Mouse (Mus musculus) midbrain, embryonic 14.5 days (tissue): ENCODE measurements around the gene Sergef. TPM values are rescaled to one million over a fixed set of nuclear protein-coding genes. Genes with fewer than 3 reads are reported as not detected.
"Not testable (repeated sequence)": the region's sequence is repeated elsewhere in the genome, so short reads cannot be mapped to it uniquely, and the experiment has no call there.

Experiments used
- ATAC-seq: fragments of 200-750 bp; cut with Nextera tagmentation; 2 replicates; pipeline ENCODE4 v1.8.0; 2017; ENCODE audit warnings: moderate number of reproducible peaks, moderate library complexity; ENCODE audit not compliant: low FRiP score, low TSS enrichment
- DNase-seq: peaks from one replicate; pipeline ENCODE4 v3.0.0-alpha.2; 2015
- H3K27ac ChIP-seq: fragments of 300-500 bp; sonication (generic); replicated peaks from 2 replicates; pipeline ENCODE4 v1.5.1; 2014; ENCODE audit warnings: mild to moderate bottlenecking, low read depth, low read length, moderate library complexity
- H3K27me3 ChIP-seq: fragments of 300-500 bp; sonication (generic); 2 replicates; pipeline ENCODE4 v1.6.1; 2014; ENCODE audit warnings: low read length, control low read depth, mixed read lengths; ENCODE audit not compliant: control insufficient read depth, insufficient read depth
- H3K36me3 ChIP-seq: fragments of 300-500 bp; sonication (generic); 2 replicates; pipeline ENCODE4 v1.6.1; 2014; ENCODE audit warnings: low read length, control low read depth; ENCODE audit not compliant: control insufficient read depth, insufficient read depth
- H3K4me1 ChIP-seq: fragments of 300-500 bp; sonication (generic); 2 replicates; pipeline ENCODE4 v1.6.1; 2014; ENCODE audit warnings: mild to moderate bottlenecking, antibody characterized with exemption, low read length, control low read depth; ENCODE audit not compliant: control insufficient read depth, insufficient read depth
- H3K4me2 ChIP-seq: fragments of 300-500 bp; sonication (generic); 2 replicates; pipeline ENCODE4 v1.6.1; 2014; ENCODE audit warnings: mild to moderate bottlenecking, low read length, moderate library complexity
- H3K4me3 ChIP-seq: fragments of 300-500 bp; sonication (generic); replicated peaks from 2 replicates; pipeline ENCODE4 v1.5.1; 2014; ENCODE audit warnings: low read depth, low read length
- H3K9ac ChIP-seq: fragments of 300-500 bp; sonication (generic); replicated peaks from 2 replicates; pipeline ENCODE4 v1.6.1; 2014; ENCODE audit warnings: mild to moderate bottlenecking, low read length, moderate library complexity
- H3K9me3 ChIP-seq: fragments of 300-500 bp; sonication (generic); 2 replicates; pipeline ENCODE4 v1.6.1; 2016; ENCODE audit warnings: low read length, control low read depth, mixed read lengths; ENCODE audit not compliant: control insufficient read depth
- WGBS: fragments of 180-500 bp; shearing (Covaris S2); extraction: QIAGEN DNeasy Blood & Tissue Kit; methylation state at CpG from one replicate; pipeline ENCODE4 v1.1.7; 2014; 5-methylcytosine and 5-hydroxymethylcytosine counted together
- polyA plus RNA-seq: library from polyadenylated mRNA; unstranded; fragments of >200 nt; fragmentation: Nextera tagmentation; extraction: Ambion mirVana; gene quantifications from 2 replicates; pipeline ENCODE4 v1.2.1, GENCODE M21; 2014

The Sergef gene
- 31.1 and 36.5 TPM in 2 replicates for polyA plus RNA-seq

DNA sequence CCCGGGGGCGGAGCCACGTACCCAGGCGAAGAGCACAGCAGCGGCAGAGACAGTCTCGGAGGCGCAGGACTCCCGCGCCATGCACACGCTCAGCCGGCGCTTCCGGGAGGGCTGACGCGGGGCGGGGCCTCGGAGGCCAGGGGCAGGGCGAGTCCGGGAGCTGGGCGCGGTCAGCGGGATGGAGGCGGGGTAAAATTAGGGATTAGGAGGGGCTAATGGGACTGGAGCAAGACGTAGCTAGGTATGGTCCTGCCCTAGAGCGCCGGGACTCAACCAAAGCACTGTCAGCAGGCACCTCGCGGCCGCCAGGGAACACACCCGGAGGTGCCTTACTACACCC, at the start of gene Sergef:
TSS of gene Sergef (minus strand) at position 116 of the 340 bp plus-strand sequence.
- ATAC-seq, result peak; percentile 95
- H3K4me1 ChIP-seq, result 0 out of 2 replicates have a peak, but pooled peaks cover 3% of the 10 kb centered on the region
- H3K4me2 ChIP-seq, result peak within 1 kb of the TSS; percentile 79
- H3K9ac ChIP-seq, result peak within 1 kb of the TSS; percentile 76
- peak within 1 kb of the TSS; percentile 63 for H3K4me3 ChIP-seq
- H3K9me3 ChIP-seq, result no peaks in the 10 kb centered on the region
- H3K27ac ChIP-seq, result peak within 1 kb of the TSS; percentile 81
- under 1% methylated on average over 30 of the region's 30 CpGs for WGBS
- H3K36me3 ChIP-seq, result peaks cover 3% of the 10 kb centered on the region; the same call in 1 of the 2 replicates
- peak; percentile 93 for DNase-seq
- H3K27me3 ChIP-seq, result no peaks in the 10 kb centered on the region

GRCm38 (mm10) chr7:46686827-46687226, 47.2 kb upstream of the Sergef start:
- Histone ChIP-seq H3K27ac (no peak overlapping the region), H3K9ac (no peak overlapping the region), H3K4me1 (no peaks in the 10 kb centered on the region), H3K4me2 (no peak overlapping the region), H3K9me3 (no peaks in the 10 kb centered on the region), H3K4me3 (no peak overlapping the region), H3K36me3 (peaks cover 41% of the 10 kb centered on the region), H3K27me3 (no peaks in the 10 kb centered on the region)
- DNase-seq, result no peak
- no peak for ATAC-seq
- WGBS, result 91% methylated on average over 5 of the region's 5 CpGs

DNA sequence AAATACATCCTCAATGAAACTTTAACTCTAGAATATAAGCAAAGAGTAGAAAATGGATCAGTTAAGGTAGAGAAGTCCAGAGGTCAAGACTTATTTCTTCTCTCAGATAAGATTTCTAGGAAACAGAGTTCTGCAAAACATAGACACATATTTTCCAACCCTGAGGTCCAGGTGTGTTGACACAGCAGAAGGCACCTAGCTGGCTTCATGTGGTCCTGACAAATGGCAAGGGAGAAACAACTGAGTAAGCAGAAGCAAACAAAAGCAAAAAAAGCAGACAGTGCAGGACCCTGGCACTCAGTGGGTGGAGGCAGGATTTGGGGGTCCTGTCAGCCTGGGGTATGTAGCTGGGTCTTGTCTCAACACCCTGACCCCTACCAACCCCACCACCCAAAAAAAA, 41.1 kb upstream of the Sergef start:
- ATAC-seq (no peak), DNase-seq (no peak)
- Histone ChIP-seq H3K36me3 (no peaks in the 10 kb centered on the region), H3K27ac (no peak overlapping the region), H3K9ac (no peak overlapping the region), H3K9me3 (no peaks in the 10 kb centered on the region), H3K4me1 (no peaks in the 10 kb centered on the region), H3K4me3 (no peak overlapping the region), H3K27me3 (no peaks in the 10 kb centered on the region), H3K4me2 (no peak overlapping the region)

DNA sequence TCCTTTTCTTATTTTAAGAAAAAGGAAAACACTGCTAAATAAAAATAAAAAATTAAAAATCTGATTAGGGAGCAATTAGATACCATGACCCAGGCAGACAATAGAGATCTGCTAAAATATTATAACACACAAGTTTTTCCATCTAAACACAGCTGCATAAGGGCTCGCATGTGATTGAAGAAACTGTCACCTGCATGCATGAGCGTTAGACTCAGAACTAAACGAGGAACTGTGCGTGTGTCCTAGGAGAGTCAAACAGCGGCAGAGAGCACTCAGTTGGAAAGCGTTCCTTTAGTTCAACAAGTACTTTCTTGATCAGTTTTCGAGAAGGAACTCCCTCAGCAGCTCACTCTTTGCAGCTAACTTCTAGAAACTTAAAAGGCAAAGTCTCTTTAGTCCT, 39.4 kb upstream of the Sergef start:
- not testable (repeated sequence) for DNase-seq, H3K27ac ChIP-seq, ATAC-seq, H3K9ac ChIP-seq, H3K4me3 ChIP-seq, H3K9me3 ChIP-seq, H3K27me3 ChIP-seq, H3K36me3 ChIP-seq, H3K4me2 ChIP-seq, H3K4me1 ChIP-seq
- WGBS, result 85% methylated on average over 7 of the region's 7 CpGs

DNA sequence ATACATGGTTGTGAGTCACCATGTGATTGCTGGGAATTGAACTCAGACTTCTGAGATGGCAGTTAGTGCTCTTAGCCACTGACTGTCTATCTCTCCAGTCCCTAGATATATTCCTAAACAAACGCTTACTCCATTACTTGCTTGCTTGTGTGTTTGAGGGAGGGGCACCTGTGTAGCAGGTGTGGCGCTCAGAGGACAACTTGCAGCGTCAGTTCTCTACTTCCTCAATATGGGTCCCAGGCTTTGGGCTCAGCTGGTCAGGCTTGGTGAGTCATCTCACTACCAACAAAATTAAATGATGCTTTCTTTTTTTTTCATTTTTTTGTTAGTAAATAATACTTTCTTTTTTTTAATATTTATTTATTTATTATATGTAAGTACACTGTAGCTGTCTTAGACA, 38.8 kb upstream of the Sergef start:
- Histone ChIP-seq H3K9me3 (no peaks in the 10 kb centered on the region), H3K4me1 (no peaks in the 10 kb centered on the region), H3K4me2 (no peak overlapping the region), H3K36me3 (no peaks in the 10 kb centered on the region), H3K27ac (no peak overlapping the region), H3K9ac (no peak overlapping the region), H3K4me3 (no peak overlapping the region), H3K27me3 (no peaks in the 10 kb centered on the region)
- DNase-seq (no peak), ATAC-seq (no peak)
- 91% methylated on average over 3 of the region's 3 CpGs for WGBS

- Histone ChIP-seq H3K4me1 (no peaks in the 10 kb centered on the region), H3K4me2 (no peak overlapping the region), H3K27me3 (no peaks in the 10 kb centered on the region), H3K36me3 (no peaks in the 10 kb centered on the region), H3K9ac (no peak overlapping the region), H3K27ac (no peak overlapping the region), H3K4me3 (no peak overlapping the region), H3K9me3 (no peaks in the 10 kb centered on the region)
- ATAC-seq, result no peak
- no peak for DNase-seq
- 71% methylated on average over 5 of the region's 5 CpGs for WGBS
Observed at GRCm38 (mm10) chr7:46676808-46677360, 37.3 kb upstream of the Sergef start.

DNA sequence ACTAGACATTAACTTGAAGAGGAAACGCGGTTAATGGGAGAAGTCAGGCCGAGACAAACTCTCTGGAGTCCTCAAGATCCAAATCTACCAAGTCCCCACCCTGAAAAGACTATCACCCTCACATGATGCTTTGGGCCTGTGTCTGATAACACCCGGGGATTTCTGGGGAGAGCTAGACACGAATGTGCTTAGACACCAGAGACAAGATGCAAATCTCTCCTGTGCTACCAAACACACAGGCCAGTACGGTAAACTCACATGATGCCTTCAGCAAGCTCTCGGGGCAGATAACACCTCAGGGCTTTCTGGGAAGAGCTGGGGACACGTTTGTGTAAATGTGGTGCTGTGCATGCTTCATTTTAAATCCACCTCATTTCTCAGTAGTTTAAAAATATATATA, 36.3 kb upstream of the Sergef start:
- DNase-seq (no peak), ATAC-seq (no peak)
- H3K4me2 ChIP-seq, result no peak overlapping the region
- H3K27me3 ChIP-seq, result no peaks in the 10 kb centered on the region
- H3K4me3 ChIP-seq, result no peak overlapping the region
- H3K4me1 ChIP-seq, result no peaks in the 10 kb centered on the region
- H3K27ac ChIP-seq, result no peak overlapping the region
- H3K9ac ChIP-seq, result no peak overlapping the region
- H3K36me3 ChIP-seq, result no peaks in the 10 kb centered on the region
- 88% methylated on average over 8 of the region's 8 CpGs for WGBS
- H3K9me3 ChIP-seq, result no peaks in the 10 kb centered on the region

DNA sequence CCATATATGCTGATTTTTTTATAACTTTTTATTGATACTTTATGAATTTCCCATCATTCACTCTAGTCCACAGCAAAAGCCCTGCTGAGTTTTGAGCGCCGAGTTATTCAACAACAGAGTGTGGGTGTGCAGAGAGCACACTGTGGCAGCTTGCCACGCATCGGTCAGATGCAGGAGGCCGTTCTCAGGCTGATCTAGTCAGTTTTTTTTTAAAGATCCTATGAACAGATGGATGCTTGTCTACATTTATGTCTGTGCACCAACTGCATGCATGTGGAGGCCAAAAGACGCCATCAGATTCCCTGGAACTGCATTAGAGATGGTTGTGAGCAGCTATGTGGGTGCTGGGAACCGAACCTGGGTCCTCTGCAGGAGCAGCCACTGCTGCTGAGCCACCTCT, 35.5 kb upstream of the Sergef start:
- ATAC-seq, result no peak
- Histone ChIP-seq H3K36me3 (no peaks in the 10 kb centered on the region), H3K4me2 (no peak overlapping the region), H3K9me3 (no peaks in the 10 kb centered on the region), H3K9ac (no peak overlapping the region), H3K27ac (no peak overlapping the region), H3K27me3 (no peaks in the 10 kb centered on the region), H3K4me1 (no peaks in the 10 kb centered on the region), H3K4me3 (no peak overlapping the region)
- 93% methylated on average over 7 of the region's 7 CpGs for WGBS
- no peak for DNase-seq

GRCm38 (mm10) chr7:46672160-46672672, 32.6 kb upstream of the Sergef start, which contains the start of gene Tph1:
Tph1 (minus strand) TSS chr7:46672537.
- no peaks in the 10 kb centered on the region for H3K9me3 ChIP-seq
- H3K9ac ChIP-seq, result no peak within 1 kb of the TSS
- no peak for ATAC-seq
- H3K4me2 ChIP-seq, result no peak within 1 kb of the TSS
- no peaks in the 10 kb centered on the region for H3K36me3 ChIP-seq
- H3K4me1 ChIP-seq, result no peaks in the 10 kb centered on the region
- H3K4me3 ChIP-seq, result no peak within 1 kb of the TSS
- 70% methylated on average over 10 of the region's 10 CpGs for WGBS
- no peaks in the 10 kb centered on the region for H3K27me3 ChIP-seq
- no peak for DNase-seq
- no peak within 1 kb of the TSS for H3K27ac ChIP-seq
